Mouse (Mus musculus): Measurements from ENCODE around the gene Dclk1. TPM values are rescaled to one million over a fixed set of nuclear protein-coding genes. Genes with fewer than 3 reads are reported as not detected.

Gene Dclk1
- polyA plus RNA-seq (2014; fragmentation: Illumina TruSeq; extraction: RNeasy Lipid Tissue Mini Kit (QIAGEN cat#74804); ENCODE audit: low read depth, low replicate concordance), result 0.08 TPM

DNA sequence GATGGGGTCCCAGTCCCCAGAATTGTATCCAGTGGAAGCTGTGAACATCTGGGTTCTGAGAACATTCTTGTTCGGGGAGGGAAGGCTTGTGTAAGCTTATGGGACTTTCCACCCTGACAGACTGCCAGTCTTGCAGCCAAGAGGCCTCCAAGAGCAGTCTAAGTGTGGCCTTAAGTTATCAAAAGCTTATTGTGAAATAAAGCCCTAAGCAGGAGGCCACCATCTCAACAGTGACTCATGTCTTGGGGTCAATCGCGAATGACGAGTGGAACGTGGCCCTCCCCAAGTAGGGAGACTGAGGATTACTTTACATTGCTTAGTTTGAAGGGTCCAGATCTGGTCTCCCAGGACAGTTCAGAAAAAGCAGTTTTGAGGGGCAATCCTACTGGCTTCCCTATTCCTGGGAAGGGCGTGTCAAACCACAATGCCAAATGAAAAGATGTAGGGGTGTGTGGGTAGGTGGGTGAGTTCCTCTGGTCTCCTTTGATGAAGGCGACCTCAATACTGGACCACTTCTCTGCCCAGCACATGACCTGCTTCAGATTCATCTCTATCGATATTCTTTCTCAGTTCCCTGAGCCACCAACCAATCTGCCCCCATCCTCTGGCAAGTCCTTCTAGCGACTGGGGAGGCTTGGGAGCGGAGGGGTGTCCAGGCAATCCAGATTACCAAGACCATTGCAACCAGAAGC, at the start of gene Dclk1:
TSS of gene Dclk1 (plus strand) at position 635 of the 692 bp plus-strand sequence.

DNA sequence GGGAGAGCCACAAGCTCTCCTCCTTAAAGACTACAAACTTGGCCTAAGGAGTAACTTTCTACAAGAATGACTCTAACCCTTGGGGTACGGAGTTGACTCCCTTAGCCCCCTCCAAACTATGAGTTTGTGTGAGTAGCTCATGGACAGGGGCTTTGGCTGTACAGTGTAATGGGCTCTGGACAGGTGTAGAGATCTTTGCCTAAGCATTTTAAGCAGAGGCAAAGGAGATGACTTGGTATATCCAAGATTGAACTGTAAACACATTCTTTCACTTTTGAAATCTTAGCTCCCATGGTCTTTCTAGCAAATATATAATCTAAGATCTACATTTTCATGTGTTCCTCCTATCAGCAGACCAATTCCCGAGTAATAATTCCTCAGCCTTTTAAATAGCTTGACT, 229.9 kb downstream of the Dclk1 start, which contains the start of gene Gm21954:
TSS of gene Gm21954 (minus strand) at position 101 of the 400 bp plus-strand sequence.

Other genes starting within 250 kb of the Dclk1 start
- gene Ccna1, start 186.9 kb upstream of the Dclk1 start, polyA plus RNA-seq (2014; fragmentation: Illumina TruSeq; extraction: RNeasy Lipid Tissue Mini Kit (QIAGEN cat#74804); ENCODE audit: low read depth, low replicate concordance), result not detected
- 23.4 TPM for gene Spg20, start 130.3 kb upstream of the Dclk1 start, polyA plus RNA-seq (2014; fragmentation: Illumina TruSeq; extraction: RNeasy Lipid Tissue Mini Kit (QIAGEN cat#74804); ENCODE audit: low read depth, low replicate concordance)
- gene Ccdc169, start 105.0 kb upstream of the Dclk1 start, polyA plus RNA-seq (2014; fragmentation: Illumina TruSeq; extraction: RNeasy Lipid Tissue Mini Kit (QIAGEN cat#74804); ENCODE audit: low read depth, low replicate concordance), result 0.40 TPM
- not detected for gene Sohlh2, start 60.3 kb upstream of the Dclk1 start, polyA plus RNA-seq (2014; fragmentation: Illumina TruSeq; extraction: RNeasy Lipid Tissue Mini Kit (QIAGEN cat#74804); ENCODE audit: low read depth, low replicate concordance)
- not detected for gene Gm21954, start 229.8 kb downstream of the Dclk1 start, polyA plus RNA-seq (2014; fragmentation: Illumina TruSeq; extraction: RNeasy Lipid Tissue Mini Kit (QIAGEN cat#74804); ENCODE audit: low read depth, low replicate concordance)